Mouse (Mus musculus): Measurements from ENCODE around the gene Rnf212. TPM values are rescaled to one million over a fixed set of nuclear protein-coding genes. Genes with fewer than 3 reads are reported as not detected.

The Rnf212 gene
- 3.0 and 3.5 TPM in 2 replicates for polyA plus RNA-seq (2012; rRNA removed)

GRCm38 (mm10) chr5:108774630-108775306 is at the start of gene Rnf212:
TSS of gene Rnf212 (minus strand) at chr5:108774982.

GRCm38 (mm10) chr5:108808750-108809149 is 34.0 kb upstream of the Rnf212 start, which contains the start of gene Vmn2r8:
TSS of gene Vmn2r8 (minus strand) at chr5:108808850.

GRCm38 (mm10) chr5:108795263-108795662 is 20.5 kb upstream of the Rnf212 start, which contains the start of gene Tmed11:
TSS of gene Tmed11 (minus strand) at chr5:108795363.

GRCm38 (mm10) chr5:108692271-108692670 is 82.5 kb downstream of the Rnf212 start, which contains the start of gene Fgfrl1:
TSS of gene Fgfrl1 (plus strand) at chr5:108692382.

Other genes with a start within 250 kb of the Rnf212 start
- gene Cplx1, start 225.0 kb downstream of the Rnf212 start, polyA plus RNA-seq (2012; rRNA removed) = 0.01 TPM in 2 replicates
- gene Gak, start 145.2 kb downstream of the Rnf212 start, polyA plus RNA-seq (2012; rRNA removed) = 19.7 and 21.5 TPM in 2 replicates
- 7.4 and 8.8 TPM in 2 replicates for gene Tmem175, start 145.2 kb downstream of the Rnf212 start, polyA plus RNA-seq (2012; rRNA removed)
- gene Idua, start 114.7 kb downstream of the Rnf212 start, polyA plus RNA-seq (2012; rRNA removed) = 2.4 and 3.3 TPM in 2 replicates
- 4.6 and 5.9 TPM in 2 replicates for gene Dgkq, start 105.3 kb downstream of the Rnf212 start, polyA plus RNA-seq (2012; rRNA removed)
- gene Slc26a1, start 99.4 kb downstream of the Rnf212 start, polyA plus RNA-seq (2012; rRNA removed) = 11.9 and 13.6 TPM in 2 replicates
- 11.8 and 12.3 TPM in 2 replicates for gene Fgfrl1, start 82.6 kb downstream of the Rnf212 start, polyA plus RNA-seq (2012; rRNA removed)
- not detected in 2 replicates for gene Tmed11, start 20.4 kb upstream of the Rnf212 start, polyA plus RNA-seq (2012; rRNA removed)
- gene Vmn2r8, start 33.9 kb upstream of the Rnf212 start, polyA plus RNA-seq (2012; rRNA removed) = not detected in 2 replicates
- not detected in 2 replicates for gene Vmn2r9, start 77.6 kb upstream of the Rnf212 start, polyA plus RNA-seq (2012; rRNA removed)
- not detected in 2 replicates for gene Vmn2r10, start 231.5 kb upstream of the Rnf212 start, polyA plus RNA-seq (2012; rRNA removed)